Mouse (Mus musculus) stomach, postnatal 0 days (tissue): Measurements from ENCODE around the gene Paip2b.

Experiments
- CTCF ChIP-seq: IDR thresholded peaks from 2 replicates; pipeline ENCODE4 v1.5.1; 2016; ENCODE audit warnings: antibody characterized with exemption, low read depth, mild to moderate bottlenecking, moderate library complexity
- EP300 ChIP-seq: optimal IDR thresholded peaks from 2 replicates; pipeline ENCODE3; 2016; ENCODE audit warnings: antibody characterized with exemption

GRCm38 (mm10) chr6:83768485-83768884 is 63.1 kb downstream of the Paip2b start:
- TF ChIP-seq CTCF (no peak), EP300 (no peak)
